Mouse (Mus musculus) erythroblast, embryonic 14.5 days (primary cell): Measurements from ENCODE around the gene Guk1.

Experiments
- GATA1 ChIP-seq: IDR thresholded peaks from 2 replicates; pipeline ENCODE4 v1.6.1; 2012; ENCODE audit warnings: low read length, inconsistent platforms, mixed read lengths
- TAL1 ChIP-seq: IDR thresholded peaks from 3 replicates; pipeline ENCODE4 v1.6.1; 2012; ENCODE audit warnings: low read length, inconsistent platforms, mixed read lengths

DNA sequence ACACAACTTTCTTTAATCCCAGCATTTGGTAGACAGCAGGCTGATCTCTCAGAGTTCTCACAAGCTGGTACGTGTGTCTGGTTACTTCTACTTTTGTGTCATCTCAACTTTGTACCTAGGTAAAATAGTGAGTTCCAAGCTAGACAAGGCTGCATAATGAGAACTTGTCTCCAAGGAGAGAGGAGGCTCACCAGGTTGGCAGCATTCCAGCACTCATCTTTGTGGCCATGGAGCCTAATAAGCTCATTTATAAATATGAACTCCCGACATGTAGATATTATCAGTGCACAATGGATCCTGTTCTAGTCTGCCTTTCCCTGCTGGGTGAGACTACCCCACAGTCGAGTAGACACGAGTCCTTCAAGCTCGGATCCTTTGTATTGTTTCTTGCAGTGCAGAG is 17.6 kb upstream of the Guk1 start:
- TF ChIP-seq GATA1 (no peak), TAL1 (no peak)
